Mouse (Mus musculus) CD8-positive naive resting alpha-beta T cell, adult 2 months (primary cell): Measurements from ENCODE around the gene Mafg.
A peak's percentile ranks its signal among the peaks of the same experiment; 100 is the strongest.
"Not testable (repeated sequence)": the region's sequence is repeated elsewhere in the genome, so short reads cannot be mapped to it uniquely, and the experiment has no call there.

Source experiments
- DNase-seq, 2 experiments: peaks; one replicate each; pipeline ENCODE4 v3.0.0; 2022; ENCODE audit warnings: low read depth in 2 of 2, low spot score in 2 of 2

The Mafg gene

GRCm38 (mm10) chr11:120598283-120598989 is 35.0 kb downstream of the Mafg start, which contains the start of the genes Alyref and Anapc11:
Gene Alyref (minus strand): TSS chr11:120598365.
Gene Anapc11 (plus strand): TSS chr11:120598421.
- peak; percentile 86 to 87 for DNase-seq

- DNase-seq, result no peak
Measured at GRCm38 (mm10) chr11:120597240-120598235, 35.9 kb downstream of the Mafg start.

- no peak for DNase-seq
Measured at GRCm38 (mm10) chr11:120588531-120588930, 44.9 kb downstream of the Mafg start.

GRCm38 (mm10) chr11:120583937-120584336 is 49.5 kb downstream of the Mafg start:
- no peak for DNase-seq

- not testable (repeated sequence) for DNase-seq
Measured at GRCm38 (mm10) chr11:120582982-120583293, 50.5 kb downstream of the Mafg start.

GRCm38 (mm10) chr11:120582268-120582981 is 51.0 kb downstream of the Mafg start:
- DNase-seq, result peak; percentile 60 to 67

- peak; percentile 84 for DNase-seq
Measured at GRCm38 (mm10) chr11:120581490-120582267, 51.7 kb downstream of the Mafg start, which contains the start of gene Arhgdia. Gene Arhgdia (minus strand): TSS chr11:120581624.

- DNase-seq, result no peak
Measured at GRCm38 (mm10) chr11:120580871-120581331, 52.5 kb downstream of the Mafg start.

GRCm38 (mm10) chr11:120580190-120580589 is 53.2 kb downstream of the Mafg start:
- no peak for DNase-seq

- DNase-seq, result peak; percentile 83 to 86
Measured at GRCm38 (mm10) chr11:120579316-120580107, 53.9 kb downstream of the Mafg start.

GRCm38 (mm10) chr11:120578694-120579243 is 54.6 kb downstream of the Mafg start:
- DNase-seq, result no peak

- DNase-seq, result no peak
Measured at GRCm38 (mm10) chr11:120578024-120578693, 55.2 kb downstream of the Mafg start.

GRCm38 (mm10) chr11:120577211-120578023 is 56.0 kb downstream of the Mafg start:
- peak in 1 of 2 experiments; percentile 47 for DNase-seq

GRCm38 (mm10) chr11:120576365-120576981 is 56.9 kb downstream of the Mafg start:
- no peak for DNase-seq

- DNase-seq, result no peak
Measured at GRCm38 (mm10) chr11:120575940-120576339, 57.5 kb downstream of the Mafg start.
